Mouse (Mus musculus) CH12.LX (cell line): ENCODE measurements at regions not wholly inside any gene's neighbourhood (a gene's known extent, or its start where the extent isn't known, plus 50 kb on each side); places are given as distances from the start of the nearest gene placed in this dataset.

Source experiments
- CTCF ChIP-seq, 2 experiments: IDR thresholded peaks in 1 of 2; conservative IDR thresholded peaks in 1 of 2; 2 replicates each; pipeline ENCODE4 v1.5.1; 2011 to 2012; ENCODE audit warnings: low read depth in 2 of 2, low read length in 2 of 2, improper control_type of control experiment in 1 of 2, inconsistent platforms in 1 of 2, mild to moderate bottlenecking in 1 of 2, moderate library complexity in 1 of 2
- EP300 ChIP-seq: IDR thresholded peaks from 2 replicates; pipeline ENCODE4 v1.6.1; 2011; ENCODE audit warnings: low read length, improper control_type of control experiment
- HCFC1 ChIP-seq: IDR thresholded peaks from 2 replicates; pipeline ENCODE4 v1.6.1; 2012; ENCODE audit warnings: low read depth, mild to moderate bottlenecking, inconsistent platforms, low read length, improper control_type of control experiment
- IRF4 ChIP-seq: IDR thresholded peaks from 2 replicates; pipeline ENCODE4 v1.6.1; 2014; ENCODE audit warnings: low read depth, mild to moderate bottlenecking, inconsistent platforms, low read length, improper control_type of control experiment
- MAZ ChIP-seq: IDR thresholded peaks from 2 replicates; pipeline ENCODE4 v1.6.1; 2012; ENCODE audit warnings: low read depth, mild to moderate bottlenecking, inconsistent platforms, low read length, improper control_type of control experiment, moderate library complexity
- NELFE ChIP-seq: IDR thresholded peaks from 2 replicates; pipeline ENCODE4 v1.6.1; 2011; ENCODE audit warnings: low read depth, low read length, improper control_type of control experiment
- POLR2A ChIP-seq: IDR thresholded peaks from 2 replicates; pipeline ENCODE4 v1.6.1; 2011; ENCODE audit warnings: low read depth, mild to moderate bottlenecking, improper control_type of control experiment, low read length
- RCOR1 ChIP-seq: conservative IDR thresholded peaks from 2 replicates; pipeline ENCODE4 v1.6.1; 2012; ENCODE audit warnings: low read depth, mild to moderate bottlenecking, inconsistent platforms, low read length, improper control_type of control experiment
- SIN3A ChIP-seq: IDR thresholded peaks from 2 replicates; pipeline ENCODE4 v1.6.1; 2012; ENCODE audit warnings: low read length, improper control_type of control experiment, inconsistent platforms
- USF2 ChIP-seq: conservative IDR thresholded peaks from 2 replicates; pipeline ENCODE4 v1.6.1; 2011; ENCODE audit warnings: low read depth, low read length, improper control_type of control experiment

GRCm38 (mm10) chr7:136607278-136608120 is 286.9 kb upstream of the Mgmt start:
- TF ChIP-seq CTCF (conservative IDR thresholded peaks at IDR 0.05 in 1 of 2, IDR thresholded peaks at IDR 0.05 in 1 of 2; ENCODE audit: low read depth in 2 of 2, low read length in 2 of 2) (no peak), USF2 (no peak), SIN3A (no peak), RCOR1 (no peak), POLR2A (no peak), HCFC1 (no peak), EP300 (no peak), MAZ (no peak), IRF4 (no peak), NELFE (no peak)
